Mouse (Mus musculus): Measurements from ENCODE around the gene Dpagt1. TPM values are rescaled to one million over a fixed set of nuclear protein-coding genes. Genes with fewer than 3 reads are reported as not detected.
"Not testable (repeated sequence)": the region's sequence is repeated elsewhere in the genome, so short reads cannot be mapped to it uniquely, and the experiment has no call there.

The Dpagt1 gene
- polyA plus RNA-seq, 1 experiment from 2014 or later = 43.4 TPM

- H3K27me3 ChIP-seq (ENCODE audit: insufficient read depth, low read length) = no peaks in the 10 kb centered on the region
- H3K4me2 ChIP-seq = peak overlapping the region; percentile 91
- ATAC-seq (ENCODE audit: insufficient read depth) (no peak), DNase-seq (no peak)
- H3K9me3 ChIP-seq (ENCODE audit: low read depth, low read length) = no peaks in the 10 kb centered on the region
- H3K36me3 ChIP-seq (ENCODE audit: insufficient read depth) = peaks cover 31% of the 10 kb centered on the region
- 0 out of 2 replicates have a peak, but pooled peaks have one; percentile 5 for TF ChIP-seq CTCF (IDR thresholded peaks at IDR 0.05; ENCODE audit: low read depth)
- H3K4me1 ChIP-seq (ENCODE audit: insufficient read depth) = peaks cover 14% of the 10 kb centered on the region
- 62% methylated on average over 5 of the region's 5 CpGs for WGBS
- no peak overlapping the region for H3K9ac ChIP-seq
- H3K4me3 ChIP-seq (ENCODE audit: low read depth, low read length) = peak overlapping the region; percentile 84
- H3K27ac ChIP-seq (ENCODE audit: low read depth) = no peak overlapping the region
These were observed 7.6 kb upstream of the Dpagt1 start for GRCm38 (mm10) chr9:44318076-44318825.

DNA sequence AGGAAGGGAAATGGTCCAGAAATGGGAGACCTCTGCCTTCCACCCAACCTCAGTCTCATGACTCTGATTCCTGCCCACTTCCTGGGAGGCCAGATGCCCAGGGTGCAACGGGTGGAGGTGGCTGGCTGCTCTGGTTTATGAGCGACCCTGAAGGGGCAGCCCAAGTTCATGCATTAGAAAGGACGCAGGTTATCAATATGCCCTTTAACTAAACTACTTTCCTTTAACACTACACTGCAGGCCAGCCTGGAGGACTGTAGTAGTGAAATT, 7.1 kb upstream of the Dpagt1 start:
- no peaks in the 10 kb centered on the region for H3K9me3 ChIP-seq (ENCODE audit: low read depth, low read length)
- no peaks in the 10 kb centered on the region for H3K27me3 ChIP-seq (ENCODE audit: insufficient read depth, low read length)
- ATAC-seq (ENCODE audit: insufficient read depth) (no peak), DNase-seq (no peak)
- H3K4me2 ChIP-seq = peak overlapping the region; percentile 91
- H3K4me1 ChIP-seq (ENCODE audit: insufficient read depth) = peaks cover 14% of the 10 kb centered on the region
- no peak overlapping the region for H3K27ac ChIP-seq (ENCODE audit: low read depth)
- 38% methylated on average over 3 of the region's 3 CpGs for WGBS
- TF ChIP-seq CTCF (IDR thresholded peaks at IDR 0.05; ENCODE audit: low read depth) = no peak
- H3K9ac ChIP-seq = peak overlapping the region; percentile 73
- peak overlapping the region; percentile 84 for H3K4me3 ChIP-seq (ENCODE audit: low read depth, low read length)
- H3K36me3 ChIP-seq (ENCODE audit: insufficient read depth) = peaks cover 26% of the 10 kb centered on the region

DNA sequence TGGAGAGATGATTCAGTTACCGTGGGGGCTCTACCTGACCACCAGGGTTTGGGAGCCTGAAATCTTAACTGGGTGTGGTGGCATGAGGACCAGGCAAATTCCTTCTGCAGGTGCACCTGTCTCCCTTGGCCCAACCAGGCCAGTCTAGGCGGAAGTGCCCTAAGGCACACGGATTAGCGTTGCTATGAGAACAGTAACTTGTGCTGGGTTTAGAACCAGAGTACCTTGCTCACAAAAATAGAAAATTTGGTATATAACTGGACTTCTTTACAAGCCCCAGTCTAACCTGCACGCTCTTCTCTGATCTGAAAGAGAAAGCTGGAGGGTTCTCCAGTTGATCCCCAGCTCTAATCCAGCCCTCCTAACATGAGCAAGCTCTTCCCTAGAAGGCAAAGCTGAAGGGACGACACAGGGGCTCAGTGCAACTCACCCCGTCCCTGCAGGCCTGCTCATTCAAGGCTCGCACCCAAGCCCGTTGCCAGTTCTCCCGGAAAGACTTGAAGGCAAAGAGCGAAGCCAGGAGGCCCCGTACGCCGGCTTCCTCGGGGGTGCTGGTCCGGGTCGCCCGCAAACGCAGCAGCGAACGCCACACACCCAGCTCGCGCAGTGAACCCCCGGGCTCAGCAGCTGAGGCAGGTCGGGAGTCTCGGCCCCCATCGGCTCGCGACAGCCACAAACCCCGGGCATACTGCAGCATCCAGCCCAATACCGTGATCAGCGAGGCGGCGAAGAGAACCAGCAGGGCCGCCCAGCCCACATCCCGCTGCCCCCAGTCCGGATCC, 6.5 kb upstream of the Dpagt1 start:
- Histone ChIP-seq H3K27ac (ENCODE audit: low read depth) (peak overlapping the region; percentile 28; the same call in 1 of the 2 replicates), H3K4me2 (peak overlapping the region; percentile 91), H3K9me3 (ENCODE audit: low read depth, low read length) (no peaks in the 10 kb centered on the region), H3K9ac (peak overlapping the region; percentile 73), H3K27me3 (ENCODE audit: insufficient read depth, low read length) (no peaks in the 10 kb centered on the region), H3K4me3 (ENCODE audit: low read depth, low read length) (peak overlapping the region; percentile 84), H3K4me1 (ENCODE audit: insufficient read depth) (peaks cover 14% of the 10 kb centered on the region), H3K36me3 (ENCODE audit: insufficient read depth) (peaks cover 24% of the 10 kb centered on the region)
- ATAC-seq (ENCODE audit: insufficient read depth) (peak; percentile 8; the same call in 1 of the 2 replicates), DNase-seq (peak; percentile 19)
- no peak for TF ChIP-seq CTCF (IDR thresholded peaks at IDR 0.05; ENCODE audit: low read depth)
- 3% methylated on average over 37 of the region's 37 CpGs for WGBS

DNA sequence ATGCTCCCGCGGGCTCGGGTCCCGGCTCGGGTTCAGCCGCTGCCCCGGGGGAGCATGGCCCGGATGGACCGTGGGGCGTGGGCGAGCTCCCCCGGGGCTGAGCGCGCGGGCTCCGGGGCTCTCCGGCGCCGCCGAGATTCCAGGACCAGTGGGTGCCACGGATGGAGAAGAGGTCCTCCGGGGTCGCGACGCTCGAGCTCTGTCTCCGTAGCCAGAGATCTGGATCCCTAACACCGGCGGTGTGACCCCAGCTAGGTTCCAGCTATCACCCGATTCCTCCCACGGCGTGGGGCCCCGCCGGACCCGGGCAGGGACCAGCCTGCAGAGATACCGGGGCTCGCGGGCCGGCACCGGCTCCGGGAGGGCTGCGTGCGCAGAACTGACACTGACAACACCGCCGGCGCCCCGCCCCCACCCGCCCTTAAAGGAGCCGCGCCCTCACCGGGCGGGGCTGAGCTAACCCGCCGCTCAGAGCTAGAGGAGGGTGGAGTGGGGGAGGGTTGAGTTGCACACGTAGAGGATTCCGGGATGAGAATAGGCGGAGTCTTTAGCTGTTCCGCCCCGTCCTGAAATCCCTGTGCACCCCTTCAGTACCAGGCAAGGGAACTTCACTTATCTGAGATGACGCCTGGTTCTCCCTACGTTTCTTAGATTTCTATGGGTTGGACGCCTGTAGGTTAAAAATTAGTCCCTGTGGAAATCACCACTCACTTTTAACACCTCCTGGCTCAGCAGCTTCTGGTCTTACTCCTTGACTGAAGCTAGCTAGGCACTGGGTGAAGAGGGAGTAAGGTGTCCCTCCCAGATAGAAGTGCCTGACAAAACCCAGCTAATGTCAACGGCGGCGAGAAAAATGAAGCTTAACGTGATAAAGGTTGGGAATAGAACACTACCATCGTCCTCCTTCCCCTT, 5.7 kb upstream of the Dpagt1 start, which contains the start of gene C2cd2l:
C2cd2l (minus strand) TSS at position 399 of the 912 bp plus-strand sequence.
- Histone ChIP-seq H3K4me3 (ENCODE audit: low read depth, low read length) (peak within 1 kb of the TSS; percentile 84), H3K9ac (peak within 1 kb of the TSS; percentile 73), H3K36me3 (ENCODE audit: insufficient read depth) (peaks cover 15% of the 10 kb centered on the region), H3K27ac (ENCODE audit: low read depth) (peak within 1 kb of the TSS; percentile 64; the same call in 1 of the 2 replicates), H3K4me1 (ENCODE audit: insufficient read depth) (peaks cover 14% of the 10 kb centered on the region), H3K4me2 (peak within 1 kb of the TSS; percentile 91), H3K9me3 (ENCODE audit: low read depth, low read length) (no peaks in the 10 kb centered on the region), H3K27me3 (ENCODE audit: insufficient read depth, low read length) (no peaks in the 10 kb centered on the region)
- ATAC-seq (ENCODE audit: insufficient read depth) (peak; percentile 98), DNase-seq (peak; percentile 98)
- TF ChIP-seq CTCF (IDR thresholded peaks at IDR 0.05; ENCODE audit: low read depth) = no peak
- WGBS = under 1% methylated on average over 62 of the region's 67 CpGs

- Histone ChIP-seq H3K4me2 (peak overlapping the region; percentile 91), H3K27ac (ENCODE audit: low read depth) (peak overlapping the region; percentile 64; the same call in 1 of the 2 replicates), H3K9ac (peak overlapping the region; percentile 48), H3K27me3 (ENCODE audit: insufficient read depth, low read length) (no peaks in the 10 kb centered on the region), H3K4me3 (ENCODE audit: low read depth, low read length) (peak overlapping the region; percentile 84), H3K36me3 (ENCODE audit: insufficient read depth) (peaks cover 9% of the 10 kb centered on the region; the same call in 1 of the 2 replicates), H3K4me1 (ENCODE audit: insufficient read depth) (peaks cover 14% of the 10 kb centered on the region), H3K9me3 (ENCODE audit: low read depth, low read length) (no peaks in the 10 kb centered on the region)
- no peak for TF ChIP-seq CTCF (IDR thresholded peaks at IDR 0.05; ENCODE audit: low read depth)
- ATAC-seq (ENCODE audit: insufficient read depth) = peak; percentile 13
- WGBS = 18% methylated on average over 6 of the region's 6 CpGs
- DNase-seq = no peak
These were observed 5.1 kb upstream of the Dpagt1 start for GRCm38 (mm10) chr9:44320799-44321133.

DNA sequence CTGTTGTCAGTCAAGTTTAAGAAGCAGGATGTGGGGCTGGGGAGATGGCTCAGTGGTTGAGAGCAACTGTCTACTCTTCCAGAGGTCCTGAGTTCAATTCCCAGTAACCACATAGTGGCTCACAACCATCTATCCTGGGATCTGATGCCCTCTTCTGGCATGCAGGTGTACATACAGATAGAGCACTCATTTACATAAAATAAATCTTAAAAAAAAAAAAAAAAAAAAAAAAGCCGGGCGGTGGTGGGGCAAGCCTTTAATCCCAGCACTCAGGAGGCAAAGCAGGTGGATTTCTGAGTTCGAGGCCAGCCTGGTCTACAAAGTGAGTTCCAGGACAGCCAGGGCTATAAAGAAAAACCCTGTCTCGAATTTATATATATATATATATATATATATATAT, 2.2 kb upstream of the Dpagt1 start:
- not testable (repeated sequence) for H3K27me3 ChIP-seq (ENCODE audit: insufficient read depth, low read length); DNase-seq; H3K4me3 ChIP-seq (ENCODE audit: low read depth, low read length); H3K9ac ChIP-seq; H3K36me3 ChIP-seq (ENCODE audit: insufficient read depth); H3K27ac ChIP-seq (ENCODE audit: low read depth); ATAC-seq (ENCODE audit: insufficient read depth); H3K9me3 ChIP-seq (ENCODE audit: low read depth, low read length); H3K4me2 ChIP-seq
- 67% methylated on average over 4 of the region's 4 CpGs for WGBS
- 0 out of 2 replicates have a peak, but pooled peaks have one; percentile 5 for TF ChIP-seq CTCF (IDR thresholded peaks at IDR 0.05; ENCODE audit: low read depth)
- peaks cover 12% of the 10 kb centered on the region for H3K4me1 ChIP-seq (ENCODE audit: insufficient read depth)
